Mouse (Mus musculus) mesoderm, embryonic 11.5 days (tissue): Measurements from ENCODE around the gene Hlcs.

Experiments used
- DNase-seq: peaks from one replicate; pipeline ENCODE4 v3.0.0-alpha.2; 2012; ENCODE audit warnings: low read depth, low spot score

The Hlcs gene

GRCm38 (mm10) chr16:94328881-94329867, 15.8 kb upstream of the Hlcs start:
- peak; percentile 29 for DNase-seq

GRCm38 (mm10) chr16:94327781-94328711, 14.7 kb upstream of the Hlcs start, which contains the start of gene Ripply3:
Ripply3 (plus strand) TSS chr16:94328420.
- peak; percentile 50 for DNase-seq

- DNase-seq: no peak
Measured at GRCm38 (mm10) chr16:94326008-94326407, 12.6 kb upstream of the Hlcs start.

GRCm38 (mm10) chr16:94323681-94324080, 10.3 kb upstream of the Hlcs start:
- DNase-seq: no peak

GRCm38 (mm10) chr16:94320223-94320622, 6.9 kb upstream of the Hlcs start:
- no peak for DNase-seq

GRCm38 (mm10) chr16:94317752-94318151, 4.4 kb upstream of the Hlcs start:
- no peak for DNase-seq

GRCm38 (mm10) chr16:94315215-94315614, 1.8 kb upstream of the Hlcs start:
- no peak for DNase-seq

- no peak for DNase-seq
Measured at GRCm38 (mm10) chr16:94314626-94315025, 1.3 kb upstream of the Hlcs start.

GRCm38 (mm10) chr16:94312663-94313228, 625 bp downstream of the Hlcs start:
- DNase-seq: peak; percentile 92

GRCm38 (mm10) chr16:94311931-94312330, 1.4 kb downstream of the Hlcs start:
- no peak for DNase-seq

- no peak for DNase-seq
Measured at GRCm38 (mm10) chr16:94311416-94311815, 2.0 kb downstream of the Hlcs start.

- DNase-seq: no peak
Measured at GRCm38 (mm10) chr16:94309025-94309424, 4.3 kb downstream of the Hlcs start.

GRCm38 (mm10) chr16:94307942-94308341, 5.4 kb downstream of the Hlcs start:
- peak; percentile 80 for DNase-seq

GRCm38 (mm10) chr16:94307526-94307925, 5.8 kb downstream of the Hlcs start:
- DNase-seq: no peak

- no peak for DNase-seq
Measured at GRCm38 (mm10) chr16:94303203-94303535, 10.2 kb downstream of the Hlcs start.

GRCm38 (mm10) chr16:94302274-94303202, 10.8 kb downstream of the Hlcs start:
- peak; percentile 44 for DNase-seq

- DNase-seq: no peak
Measured at GRCm38 (mm10) chr16:94301696-94302095, 11.7 kb downstream of the Hlcs start.

- no peak for DNase-seq
Measured at GRCm38 (mm10) chr16:94301194-94301593, 12.2 kb downstream of the Hlcs start.

GRCm38 (mm10) chr16:94299210-94299609, 14.2 kb downstream of the Hlcs start:
- no peak for DNase-seq

GRCm38 (mm10) chr16:94298081-94298480, 15.3 kb downstream of the Hlcs start:
- DNase-seq: no peak

GRCm38 (mm10) chr16:94291141-94291540, 22.2 kb downstream of the Hlcs start:
- DNase-seq: no peak
